Mouse (Mus musculus) myocyte (in vitro differentiated cells): Measurements from ENCODE around the gene Scml4. TPM values are rescaled to one million over a fixed set of nuclear protein-coding genes. Genes with fewer than 3 reads are reported as not detected.

Experiments
- H3K27me3 ChIP-seq: one replicate; pipeline ENCODE4 v1.6.1; 2011; ENCODE audit not compliant: control insufficient read depth, insufficient read depth, insufficient read length
- H3K36me3 ChIP-seq: one replicate; pipeline ENCODE4 v1.6.1; 2011; ENCODE audit not compliant: control insufficient read depth, insufficient read depth
- H3K4me2 ChIP-seq: one replicate; pipeline ENCODE4 v1.6.1; 2011; ENCODE audit warnings: low read depth, control low read depth
- H3K4me3 ChIP-seq: one replicate; pipeline ENCODE4 v1.5.1; 2011; ENCODE audit warnings: mild to moderate bottlenecking, control low read depth, moderate library complexity
- H3K79me2 ChIP-seq: one replicate; pipeline ENCODE4 v1.6.1; 2011; ENCODE audit not compliant: control insufficient read depth, insufficient read depth
- H3ac ChIP-seq: one replicate; pipeline ENCODE4 v1.6.1; 2011; ENCODE audit not compliant: control insufficient read depth, insufficient read length
- CEBPB ChIP-seq: IDR thresholded peaks from 2 replicates; pipeline ENCODE4 v1.6.1; 2011; ENCODE audit warnings: mild to moderate bottlenecking, moderate library complexity; ENCODE audit not compliant: poor library complexity, insufficient read depth, severe bottlenecking
- E2F4 ChIP-seq: IDR thresholded peaks from one replicate; pipeline ENCODE4 v1.6.1; 2011; ENCODE audit warnings: mild to moderate bottlenecking, control low read depth, moderate library complexity; ENCODE audit not compliant: insufficient read depth
- MAX ChIP-seq: IDR thresholded peaks from one replicate; pipeline ENCODE4 v1.6.1; 2011; ENCODE audit warnings: low read depth, mild to moderate bottlenecking, control low read depth
- MYOD1 ChIP-seq, 3 experiments: IDR thresholded peaks; one replicate each; pipeline ENCODE4 v1.6.1; 2011; ENCODE audit warnings: control low read depth in 2 of 3, low read depth in 2 of 3, mild to moderate bottlenecking in 2 of 3, moderate library complexity in 1 of 3; ENCODE audit not compliant: insufficient read length in 2 of 3, control insufficient read depth in 1 of 3
- MYOG ChIP-seq, 3 experiments: IDR thresholded peaks; one replicate each; pipeline ENCODE4 v1.6.1; 2011; ENCODE audit warnings: control low read depth in 2 of 3, low read depth in 2 of 3, mild to moderate bottlenecking in 2 of 3; ENCODE audit not compliant: insufficient read length in 2 of 3, control insufficient read depth in 1 of 3, insufficient read depth in 1 of 3
- POLR2A ChIP-seq: IDR thresholded peaks from one replicate; pipeline ENCODE4 v1.6.1; 2011; ENCODE audit warnings: low read depth, mild to moderate bottlenecking, control low read depth, moderate library complexity; ENCODE audit not compliant: insufficient read length
- POLR2AphosphoS2 ChIP-seq: IDR thresholded peaks from one replicate; pipeline ENCODE4 v1.6.1; 2011; ENCODE audit warnings: low read depth, control low read depth; ENCODE audit not compliant: insufficient read length
- REST ChIP-seq: IDR thresholded peaks from one replicate; pipeline ENCODE4 v1.6.1; 2011; ENCODE audit warnings: mild to moderate bottlenecking, control low read depth, moderate library complexity; ENCODE audit not compliant: insufficient read depth, insufficient read length
- SRF ChIP-seq: IDR thresholded peaks from one replicate; pipeline ENCODE4 v1.6.1; 2011; ENCODE audit warnings: low read depth; ENCODE audit not compliant: control insufficient read depth, insufficient read length
- TCF12 ChIP-seq: IDR thresholded peaks from one replicate; pipeline ENCODE4 v1.6.1; 2011; ENCODE audit warnings: mild to moderate bottlenecking, control low read depth; ENCODE audit not compliant: poor library complexity, insufficient read depth, severe bottlenecking
- TCF3 ChIP-seq: IDR thresholded peaks from one replicate; pipeline ENCODE4 v1.6.1; 2011; ENCODE audit warnings: low read depth, control low read depth; ENCODE audit not compliant: insufficient read length
- USF1 ChIP-seq: IDR thresholded peaks from one replicate; pipeline ENCODE4 v1.6.1; 2011; ENCODE audit warnings: low read depth, mild to moderate bottlenecking, control low read depth, moderate library complexity
- polyA plus RNA-seq: library from polyadenylated mRNA; unstranded; fragments of >200 nt; fragmentation: generic; extraction: Trizol; gene quantifications from one replicate; pipeline ENCODE4 v1.2.1, GENCODE M21; 2012; ENCODE audit warnings: missing spikeins

Scml4 gene
- polyA plus RNA-seq, 1 experiment, result 5.7 TPM

- Histone ChIP-seq H3K27me3 (no peaks in the 10 kb centered on the region), H3K36me3 (no peaks in the 10 kb centered on the region)
Observed at GRCm38 (mm10) chr10:42890365-42890764, 30.2 kb downstream of the Scml4 start.

GRCm38 (mm10) chr10:42892250-42892649 lies 32.1 kb downstream of the Scml4 start:
- Histone ChIP-seq H3K36me3 (no peaks in the 10 kb centered on the region), H3K79me2 (no peaks in the 10 kb centered on the region), H3K27me3 (no peaks in the 10 kb centered on the region), H3K4me2 (no peak overlapping the region), H3ac (no peak overlapping the region), H3K4me3 (no peak overlapping the region)
- no peak for TF ChIP-seq TCF3
- TF ChIP-seq MYOD1 (IDR thresholded peaks at IDR 0.05; ENCODE audit: control insufficient read depth in 1 of 3, insufficient read length in 2 of 3, low read depth in 2 of 3), result peak in 1 of 3 experiments; percentile 10
- TF ChIP-seq E2F4, result no peak
- TF ChIP-seq MYOG (IDR thresholded peaks at IDR 0.05; ENCODE audit: control insufficient read depth in 1 of 3, insufficient read depth in 1 of 3, insufficient read length in 2 of 3, low read depth in 2 of 3), result peak in 1 of 3 experiments; percentile 9
- TF ChIP-seq SRF, result no peak
- TF ChIP-seq USF1, result no peak

More at GRCm38 (mm10) chr10:42890365-42890764, 30.2 kb downstream of the Scml4 start:
- Histone ChIP-seq H3K4me2 (no peak overlapping the region), H3K79me2 (no peaks in the 10 kb centered on the region), H3ac (no peak overlapping the region), H3K4me3 (no peak overlapping the region)
- TF ChIP-seq REST, result no peak
- no peak for TF ChIP-seq POLR2A
- no peak for TF ChIP-seq USF1
- TF ChIP-seq E2F4, result no peak
- no peak for TF ChIP-seq TCF12
- TF ChIP-seq SRF, result no peak
- no peak for TF ChIP-seq TCF3
- no peak for TF ChIP-seq MAX
- peak in 2 of 3 experiments; percentile 53 to 74 for TF ChIP-seq MYOG (IDR thresholded peaks at IDR 0.05; ENCODE audit: control insufficient read depth in 1 of 3, insufficient read depth in 1 of 3, insufficient read length in 2 of 3, low read depth in 2 of 3)
- no peak for TF ChIP-seq CEBPB
- no peak for TF ChIP-seq POLR2AphosphoS2
- TF ChIP-seq MYOD1 (IDR thresholded peaks at IDR 0.05; ENCODE audit: control insufficient read depth in 1 of 3, insufficient read length in 2 of 3, low read depth in 2 of 3), result peak in 2 of 3 experiments; percentile 68 to 89

- TF ChIP-seq MYOG (IDR thresholded peaks at IDR 0.05; ENCODE audit: control insufficient read depth in 1 of 3, insufficient read depth in 1 of 3, insufficient read length in 2 of 3, low read depth in 2 of 3) (no peak), MYOD1 (IDR thresholded peaks at IDR 0.05; ENCODE audit: control insufficient read depth in 1 of 3, insufficient read length in 2 of 3, low read depth in 2 of 3) (peak in 1 of 3 experiments; percentile 49)
- no peak overlapping the region for H3K4me2 ChIP-seq
- H3K4me3 ChIP-seq, result no peak overlapping the region
- no peaks in the 10 kb centered on the region for H3K27me3 ChIP-seq
- no peaks in the 10 kb centered on the region for H3K36me3 ChIP-seq
- H3K79me2 ChIP-seq, result no peaks in the 10 kb centered on the region
- H3ac ChIP-seq, result no peak overlapping the region
Observed at GRCm38 (mm10) chr10:42892987-42893386, 32.8 kb downstream of the Scml4 start.

- Histone ChIP-seq H3K79me2 (no peaks in the 10 kb centered on the region), H3K27me3 (no peaks in the 10 kb centered on the region), H3K36me3 (no peaks in the 10 kb centered on the region), H3K4me3 (no peak overlapping the region), H3ac (no peak overlapping the region), H3K4me2 (peak overlapping the region; percentile 30)
- TF ChIP-seq TCF12, result no peak
- no peak for TF ChIP-seq MYOG (IDR thresholded peaks at IDR 0.05; ENCODE audit: control insufficient read depth in 1 of 3, insufficient read depth in 1 of 3, insufficient read length in 2 of 3, low read depth in 2 of 3)
- no peak for TF ChIP-seq SRF
- TF ChIP-seq E2F4, result no peak
- TF ChIP-seq MYOD1 (IDR thresholded peaks at IDR 0.05; ENCODE audit: control insufficient read depth in 1 of 3, insufficient read length in 2 of 3, low read depth in 2 of 3), result no peak
- TF ChIP-seq POLR2A, result no peak
- TF ChIP-seq CEBPB, result no peak
- no peak for TF ChIP-seq TCF3
- no peak for TF ChIP-seq MAX
- TF ChIP-seq USF1, result no peak
- no peak for TF ChIP-seq REST
- no peak for TF ChIP-seq POLR2AphosphoS2
Observed at GRCm38 (mm10) chr10:42893857-42894256, 33.7 kb downstream of the Scml4 start.

DNA sequence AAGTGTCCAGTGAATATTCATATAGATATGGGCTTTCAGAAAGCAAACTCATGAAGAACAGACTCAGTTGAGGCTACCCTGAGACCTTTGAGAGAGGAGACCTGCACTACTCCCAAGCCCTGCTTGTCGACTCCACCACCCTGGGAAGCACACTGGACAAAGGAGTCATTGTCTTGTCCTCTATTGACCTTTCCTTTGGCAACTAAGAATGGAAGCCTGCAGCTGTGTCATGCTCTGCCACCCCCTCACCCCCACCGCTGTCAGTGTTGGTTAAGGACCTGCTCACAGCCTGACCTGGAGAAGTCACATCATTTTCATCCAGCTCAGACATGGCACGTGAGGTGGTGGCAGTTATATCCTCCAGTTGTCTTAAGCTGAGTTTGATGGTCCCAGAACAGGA lies 34.1 kb downstream of the Scml4 start:
- TF ChIP-seq POLR2A (no peak), REST (no peak), MYOG (IDR thresholded peaks at IDR 0.05; ENCODE audit: control insufficient read depth in 1 of 3, insufficient read depth in 1 of 3, insufficient read length in 2 of 3, low read depth in 2 of 3) (peak in 1 of 3 experiments; percentile 15), POLR2AphosphoS2 (no peak), TCF3 (no peak), MYOD1 (IDR thresholded peaks at IDR 0.05; ENCODE audit: control insufficient read depth in 1 of 3, insufficient read length in 2 of 3, low read depth in 2 of 3) (peak in 2 of 3 experiments; percentile 47 to 72), TCF12 (peak; percentile 1)
- Histone ChIP-seq H3ac (no peak overlapping the region), H3K4me3 (no peak overlapping the region), H3K4me2 (peak overlapping the region; percentile 30), H3K79me2 (no peaks in the 10 kb centered on the region), H3K36me3 (no peaks in the 10 kb centered on the region), H3K27me3 (no peaks in the 10 kb centered on the region)
